Mouse (Mus musculus) regulatory T cell (primary cell): ENCODE data around the gene Zfp612.

Experiments
- in situ Hi-C: fragments of 300-600 bp; cut with MboI, MseI; formaldehyde crosslinking; loops from one replicate; pipeline ENCODE4 v1.15.1; 2025; ENCODE audit warnings: high pct_unique_total_duplicates

Gene Zfp612

GRCm38 (mm10) chr8:110130537-110130936, 51.0 kb downstream of the Zfp612 start:
- in situ Hi-C loops: no loop called here

GRCm38 (mm10) chr8:110134236-110134635, 54.7 kb downstream of the Zfp612 start:
- in situ Hi-C loops: no loop called here

DNA sequence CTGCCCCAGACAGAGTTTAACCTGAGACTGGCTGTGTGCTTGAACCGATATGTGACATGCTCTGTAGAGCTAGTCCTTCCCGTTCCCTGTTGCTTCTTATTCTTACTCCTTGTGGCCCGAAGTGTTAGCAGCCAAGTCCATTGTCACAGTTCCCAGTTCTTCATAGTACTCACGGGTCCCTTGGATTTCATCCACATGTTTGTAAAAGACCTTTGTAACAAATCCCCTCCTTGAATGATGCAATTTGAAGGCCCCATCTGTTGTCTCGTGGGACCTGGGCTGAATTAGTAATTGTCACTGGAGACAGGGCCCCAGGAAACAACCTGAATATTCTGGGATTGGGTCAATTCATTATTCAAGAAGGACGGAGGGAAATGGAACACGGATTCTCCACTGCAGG, 56.0 kb downstream of the Zfp612 start:
- in situ Hi-C loops: no loop called here

- in situ Hi-C loops: no loop called here
These were observed 60.6 kb downstream of the Zfp612 start for GRCm38 (mm10) chr8:110140156-110140555.

- in situ Hi-C loops: no loop called here
These were observed 61.2 kb downstream of the Zfp612 start for GRCm38 (mm10) chr8:110140770-110141169.
